Mouse (Mus musculus) WW6 (cell line): ENCODE measurements around the gene Prdm5.

Experiments used
- DNase-seq: peaks from one replicate; pipeline ENCODE4 v3.0.0-alpha.2; 2013; ENCODE audit warnings: low read depth, low spot score

The Prdm5 gene

GRCm38 (mm10) chr6:65831443-65831842, 52.7 kb downstream of the Prdm5 start:
- no peak for DNase-seq

- DNase-seq: no peak
These were observed 55.2 kb downstream of the Prdm5 start for GRCm38 (mm10) chr6:65834013-65834412.

- DNase-seq: no peak
These were observed 63.8 kb downstream of the Prdm5 start for GRCm38 (mm10) chr6:65842579-65842978.

GRCm38 (mm10) chr6:65849127-65849526, 70.3 kb downstream of the Prdm5 start:
- no peak for DNase-seq

GRCm38 (mm10) chr6:65849687-65850086, 70.9 kb downstream of the Prdm5 start:
- no peak for DNase-seq

GRCm38 (mm10) chr6:65850221-65850620, 71.4 kb downstream of the Prdm5 start:
- no peak for DNase-seq

GRCm38 (mm10) chr6:65854020-65854419, 75.2 kb downstream of the Prdm5 start:
- DNase-seq: no peak

GRCm38 (mm10) chr6:65854585-65854984, 75.8 kb downstream of the Prdm5 start:
- DNase-seq: no peak

GRCm38 (mm10) chr6:65860609-65861008, 81.8 kb downstream of the Prdm5 start:
- no peak for DNase-seq

- no peak for DNase-seq
These were observed 84.0 kb downstream of the Prdm5 start for GRCm38 (mm10) chr6:65862836-65863235.

GRCm38 (mm10) chr6:65864233-65864632, 85.4 kb downstream of the Prdm5 start:
- DNase-seq: no peak

- DNase-seq: no peak
These were observed 86.1 kb downstream of the Prdm5 start for GRCm38 (mm10) chr6:65864919-65865318.

GRCm38 (mm10) chr6:65865861-65866260, 87.1 kb downstream of the Prdm5 start:
- DNase-seq: no peak

- DNase-seq: no peak
These were observed 93.0 kb downstream of the Prdm5 start for GRCm38 (mm10) chr6:65871754-65872278.

GRCm38 (mm10) chr6:65878300-65878699, 99.5 kb downstream of the Prdm5 start:
- no peak for DNase-seq

- DNase-seq: no peak
These were observed 110.0 kb downstream of the Prdm5 start for GRCm38 (mm10) chr6:65888835-65889234.

GRCm38 (mm10) chr6:65892045-65892660, 113.4 kb downstream of the Prdm5 start:
- no peak for DNase-seq

GRCm38 (mm10) chr6:65906657-65907182, 127.9 kb downstream of the Prdm5 start:
- DNase-seq: no peak

- no peak for DNase-seq
These were observed 136.6 kb downstream of the Prdm5 start for GRCm38 (mm10) chr6:65915421-65915820.

GRCm38 (mm10) chr6:65921703-65922102, 142.9 kb downstream of the Prdm5 start:
- no peak for DNase-seq

- no peak for DNase-seq
These were observed 144.8 kb downstream of the Prdm5 start for GRCm38 (mm10) chr6:65923501-65924084.

- no peak for DNase-seq
These were observed 147.0 kb downstream of the Prdm5 start for GRCm38 (mm10) chr6:65925737-65926333.

GRCm38 (mm10) chr6:65930523-65930922, 151.7 kb downstream of the Prdm5 start:
- DNase-seq: no peak
